Mouse (Mus musculus) MEL-GATA-1-ER (cell line): ENCODE data around the gene Stat5a.

Experiments used
- DNase-seq: peaks from one replicate; pipeline ENCODE4 v3.0.0-alpha.2; 2012; ENCODE audit warnings: low read depth; ENCODE audit errors: extremely low read depth

Gene Stat5a

DNA sequence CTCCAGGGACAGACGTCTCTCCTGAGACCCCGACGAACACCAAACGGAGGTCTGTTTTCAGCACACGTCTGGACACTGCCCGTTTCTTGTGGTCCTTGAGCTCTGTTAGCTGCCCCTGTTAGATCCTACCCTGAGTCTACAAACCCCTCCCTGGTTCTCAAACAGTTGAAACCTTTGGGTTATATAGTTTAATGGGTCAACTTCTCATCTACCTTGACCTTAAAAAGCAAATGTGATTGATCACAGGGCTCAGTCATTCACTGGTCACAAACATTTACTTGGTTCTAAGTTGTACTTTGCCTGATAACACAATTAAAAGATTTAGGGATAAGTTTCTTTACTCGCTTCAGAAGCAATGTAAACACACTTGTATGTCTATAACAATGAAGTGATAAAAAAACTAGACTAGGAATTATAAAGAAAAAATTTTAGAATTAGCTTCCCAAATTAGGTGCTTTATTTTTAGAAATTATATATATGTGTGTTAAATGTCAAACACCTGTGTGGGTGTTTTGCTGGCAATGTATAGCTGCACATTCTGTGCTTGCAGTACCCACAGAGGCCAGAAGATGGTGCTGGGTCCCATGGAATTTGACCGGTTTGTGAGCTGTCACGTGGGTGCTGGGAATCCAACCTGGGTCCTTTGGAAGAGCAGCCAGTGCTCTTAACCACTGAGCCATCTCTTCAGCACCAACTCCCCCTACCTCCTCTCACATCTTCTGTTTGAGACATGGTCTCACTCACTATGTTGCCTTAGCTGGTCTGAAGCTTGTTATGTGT, 22.0 kb upstream of the Stat5a start:
- DNase-seq = no peak

DNA sequence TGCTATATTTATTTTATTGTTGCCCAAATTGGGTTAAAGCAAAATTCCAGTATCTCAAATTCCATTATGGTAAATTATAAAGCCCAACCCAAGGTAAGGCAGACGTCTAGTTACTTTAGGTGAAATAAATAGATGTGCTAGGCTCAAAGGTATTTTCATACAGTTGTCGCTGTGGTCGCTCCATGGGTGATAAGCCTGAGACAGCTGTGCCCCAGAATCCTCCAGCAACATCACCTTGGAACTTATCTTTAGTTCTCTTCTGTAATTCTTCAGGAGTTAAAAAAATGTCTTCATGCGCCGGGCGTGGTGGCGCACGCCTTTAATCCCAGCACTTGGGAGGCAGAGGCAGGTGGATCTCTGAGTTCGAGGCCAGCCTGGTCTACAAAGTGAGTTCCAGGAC, 20.3 kb upstream of the Stat5a start:
- DNase-seq = no peak

DNA sequence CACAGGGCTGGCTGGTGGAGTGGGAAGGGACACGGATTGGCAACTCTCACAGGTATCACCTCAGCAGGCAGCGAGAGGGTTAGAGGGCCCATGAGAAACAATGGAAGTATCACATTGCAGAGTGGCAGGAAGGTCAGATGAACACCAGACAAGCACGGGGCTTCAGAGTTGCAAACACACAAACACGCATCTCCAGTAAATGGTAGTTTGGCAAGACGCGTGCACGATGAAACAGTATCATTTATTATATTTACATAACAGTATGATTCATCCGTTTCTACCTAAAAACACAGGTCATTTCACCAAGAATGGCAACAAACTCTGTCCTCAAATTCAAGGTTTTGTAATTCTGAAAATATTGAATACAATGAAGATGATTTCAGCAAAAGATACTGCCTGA, 19.6 kb upstream of the Stat5a start:
- DNase-seq = no peak

DNA sequence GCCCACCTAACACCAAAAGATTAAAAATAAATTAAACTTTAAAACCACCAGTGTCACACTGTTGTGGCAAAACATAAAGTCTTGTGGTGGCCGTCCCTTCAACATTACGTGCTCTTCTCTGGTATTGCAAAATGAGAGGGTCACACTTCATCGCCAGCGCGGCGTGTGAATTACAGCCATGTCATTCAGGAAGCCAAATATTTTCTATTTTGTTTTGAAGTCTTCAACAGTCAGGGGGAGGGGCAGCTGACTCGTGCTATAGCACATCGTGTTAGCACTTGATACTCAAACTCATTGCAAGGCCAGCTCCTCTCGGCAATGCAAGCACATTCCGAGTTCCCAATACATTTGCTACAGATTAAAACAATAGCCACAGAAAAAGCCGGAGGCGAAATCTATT, 18.3 kb upstream of the Stat5a start:
- no peak for DNase-seq

DNA sequence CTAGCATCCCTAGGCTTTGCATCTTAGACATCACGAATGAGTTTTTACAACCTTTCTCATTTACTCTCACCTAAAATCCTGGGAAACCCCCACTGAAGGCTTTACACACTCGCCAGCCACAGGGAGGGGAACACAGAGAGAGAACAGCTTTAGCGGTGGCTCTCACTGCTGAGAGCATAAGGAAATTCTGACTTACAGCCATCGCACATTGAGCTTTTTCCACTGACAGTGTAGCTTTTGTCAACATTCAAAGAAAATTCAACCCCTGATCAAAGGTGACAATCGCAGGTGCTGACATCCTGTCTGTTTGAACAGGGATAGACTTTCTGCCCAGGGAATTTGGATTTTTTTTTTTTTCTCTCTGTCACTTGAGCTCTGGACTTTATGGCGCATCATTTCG, 17.1 kb upstream of the Stat5a start:
- no peak for DNase-seq

DNA sequence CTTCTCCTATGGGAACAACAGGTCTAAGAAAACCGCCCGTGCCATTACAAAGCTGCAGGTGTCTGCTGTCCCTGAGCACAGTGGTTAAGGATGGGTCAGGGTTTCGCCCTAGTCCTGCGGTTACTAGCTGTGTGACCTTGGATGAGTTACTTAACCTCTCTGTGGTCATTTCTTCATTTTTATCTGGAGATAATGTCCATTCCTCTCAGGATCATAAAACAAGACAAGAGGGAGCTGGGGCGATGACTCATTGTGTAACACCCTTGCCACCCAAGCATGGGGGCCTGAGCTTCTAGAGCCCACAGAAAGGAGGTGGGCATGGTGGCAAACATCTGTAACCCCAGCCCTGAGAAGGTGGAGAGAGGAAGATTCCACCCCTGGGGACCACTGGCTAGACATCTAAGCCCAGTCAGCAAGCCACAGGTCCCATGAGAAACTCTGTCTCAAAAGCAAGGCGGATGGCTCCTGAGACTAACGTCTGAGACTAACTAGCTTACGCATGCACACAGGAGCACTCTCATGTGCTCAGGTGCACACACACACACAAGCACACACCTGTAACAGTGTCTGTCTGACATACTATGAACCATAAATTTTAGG, 16.0 kb upstream of the Stat5a start:
- DNase-seq = no peak

DNA sequence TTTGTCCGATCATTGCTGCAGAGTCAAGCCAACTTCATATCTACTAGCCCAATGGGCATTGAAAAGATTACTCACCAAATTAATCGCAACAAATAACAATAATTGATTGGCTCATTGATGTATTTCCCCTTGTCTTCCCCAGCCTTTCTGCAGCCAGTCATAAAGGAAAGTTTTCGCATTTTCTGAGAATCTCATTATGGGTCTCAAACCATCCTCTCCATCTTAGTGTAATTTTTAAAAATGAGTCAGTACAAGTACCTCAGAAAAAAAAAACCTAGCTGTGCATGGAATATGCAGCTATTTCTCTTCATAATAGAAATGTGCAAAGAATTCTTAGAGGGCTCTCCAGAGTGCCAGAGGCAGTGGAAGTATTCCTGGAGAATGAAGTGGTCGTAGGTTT, 15.0 kb upstream of the Stat5a start:
- no peak for DNase-seq

GRCm38 (mm10) chr11:100845793-100846192, 13.4 kb upstream of the Stat5a start:
- no peak for DNase-seq

GRCm38 (mm10) chr11:100847572-100847971, 11.6 kb upstream of the Stat5a start:
- no peak for DNase-seq

GRCm38 (mm10) chr11:100848080-100848479, 11.1 kb upstream of the Stat5a start:
- DNase-seq = no peak

- no peak for DNase-seq
Measured at GRCm38 (mm10) chr11:100848789-100849379, 10.3 kb upstream of the Stat5a start.

DNA sequence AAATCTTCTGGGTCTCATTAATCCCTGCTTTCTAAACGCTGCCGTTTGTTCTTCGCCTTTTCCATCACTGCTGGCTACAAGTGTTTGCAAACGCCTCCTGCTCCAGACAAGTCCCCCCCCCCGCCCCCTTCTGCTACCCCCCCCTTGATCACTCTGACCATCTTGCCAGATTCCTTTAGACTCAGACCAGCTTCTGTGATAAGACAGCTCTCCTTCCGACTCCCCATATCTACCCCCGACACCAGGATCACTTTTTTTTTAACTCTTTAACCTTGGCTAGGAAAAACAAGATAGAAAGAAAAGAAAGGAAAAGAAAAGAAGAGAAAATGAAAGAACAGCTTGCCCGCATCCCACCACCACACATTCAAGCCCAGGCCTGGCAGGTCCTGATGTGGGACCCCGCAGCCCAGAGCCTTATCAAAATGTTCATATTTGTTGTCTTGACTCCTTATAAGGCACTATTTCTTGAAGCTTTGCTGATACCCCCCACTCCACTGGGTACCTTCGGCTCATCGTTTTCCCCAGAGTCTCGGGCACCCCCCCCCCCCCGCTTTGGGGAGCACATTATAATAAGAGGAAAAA, 9.6 kb upstream of the Stat5a start:
- no peak for DNase-seq

DNA sequence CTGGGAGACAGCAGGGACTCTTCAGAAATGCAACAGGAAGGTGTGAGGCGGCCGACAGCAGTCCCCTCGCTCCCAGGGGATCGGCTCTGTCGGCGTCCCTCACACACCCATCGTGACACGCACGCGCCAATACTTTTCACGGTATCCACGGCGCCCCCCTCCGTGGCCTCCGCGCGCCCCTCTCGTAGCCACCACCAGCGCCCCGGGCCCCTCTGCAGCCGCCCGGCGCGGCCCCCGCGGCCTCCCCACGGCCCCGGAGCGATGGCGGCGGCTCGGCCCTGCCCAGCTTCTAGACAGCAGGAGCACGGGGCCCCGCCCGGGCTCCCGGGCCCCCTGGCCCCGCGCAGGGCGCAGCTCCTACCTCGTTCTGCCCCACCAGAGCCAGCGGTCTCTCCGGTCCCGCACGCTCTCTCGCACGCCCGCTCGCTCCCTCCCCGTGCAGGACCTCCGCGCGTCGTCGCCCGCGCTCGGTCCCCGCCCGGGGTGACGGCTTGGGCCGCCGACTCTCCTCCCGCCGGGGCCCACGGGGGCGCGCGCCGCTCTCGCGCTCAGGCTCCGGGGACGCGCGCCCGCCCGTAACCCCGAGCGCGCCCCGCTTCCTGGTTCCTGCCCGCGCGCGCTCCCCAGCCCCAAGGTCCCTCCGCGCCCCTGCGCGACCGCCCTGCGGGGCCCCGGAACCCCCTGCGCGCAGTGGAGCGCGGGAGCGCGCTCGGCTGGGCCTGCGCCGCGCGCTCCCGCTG, 8.9 kb upstream of the Stat5a start, which contains the start of gene Stat5b:
Gene Stat5b (minus strand): TSS at position 687 of the 740 bp plus-strand sequence.
- DNase-seq = no peak

- DNase-seq = no peak
Measured at GRCm38 (mm10) chr11:100850778-100851528, 8.2 kb upstream of the Stat5a start.

GRCm38 (mm10) chr11:100852088-100852487, 7.1 kb upstream of the Stat5a start:
- DNase-seq = no peak

DNA sequence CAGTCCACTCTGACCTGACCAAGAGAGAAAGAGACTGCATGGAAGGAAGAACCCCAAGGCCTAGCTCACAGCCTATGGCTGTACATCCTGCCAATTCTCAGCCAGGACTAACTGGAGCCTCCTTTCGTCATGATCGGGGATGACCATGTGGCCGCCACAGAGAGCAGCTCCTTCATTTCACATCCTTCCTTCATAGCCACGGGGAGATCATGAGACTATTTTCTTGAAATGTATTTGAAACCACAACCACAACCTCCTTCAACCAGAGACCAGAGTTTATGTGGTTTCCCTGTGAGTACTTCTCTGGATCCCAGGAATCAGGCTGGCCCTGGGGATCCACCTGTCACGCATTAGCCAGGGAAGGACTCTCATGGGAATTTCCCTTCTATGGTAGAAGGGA, 6.1 kb upstream of the Stat5a start:
- no peak for DNase-seq

DNA sequence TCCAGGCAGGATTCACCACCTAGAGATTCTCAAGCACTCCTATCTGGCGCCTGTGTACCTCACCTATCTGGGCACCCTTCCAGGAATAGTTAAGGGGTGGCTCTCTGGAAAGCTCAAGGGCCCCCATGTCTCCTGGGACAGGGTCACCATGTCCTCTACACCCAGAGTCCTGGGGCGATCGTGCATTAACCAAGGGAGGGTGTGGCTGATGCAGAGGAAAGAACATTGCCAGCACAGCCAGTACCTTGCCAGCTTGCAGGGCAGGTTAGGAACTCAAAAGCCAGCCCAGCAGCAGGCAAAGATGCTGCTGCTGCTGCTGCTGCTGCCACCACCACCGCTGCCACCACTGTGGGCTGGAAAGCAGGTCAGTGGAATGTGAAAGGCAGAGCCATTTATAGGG, 4.9 kb upstream of the Stat5a start:
- DNase-seq = no peak

DNA sequence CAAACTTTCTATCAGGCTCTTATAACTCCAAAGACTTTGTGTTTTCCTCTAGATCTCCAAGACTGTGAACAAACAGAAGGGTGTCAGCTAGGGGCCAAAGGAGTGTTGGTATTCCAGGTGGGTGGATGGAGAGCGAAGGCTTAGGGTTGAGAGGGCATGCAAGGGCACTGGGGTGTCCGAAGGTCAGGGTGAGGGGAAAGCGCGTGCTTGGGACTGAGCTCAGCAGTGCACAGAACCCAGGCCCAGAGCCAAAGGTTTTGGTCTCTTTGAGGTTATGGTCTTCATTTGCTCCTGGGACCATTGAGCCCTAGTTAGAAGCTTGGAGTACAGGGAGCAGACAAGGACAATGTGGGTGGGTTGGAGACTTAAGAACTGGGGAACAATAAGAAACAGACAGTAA, 4.0 kb upstream of the Stat5a start:
- no peak for DNase-seq

GRCm38 (mm10) chr11:100857960-100858359, 1.2 kb upstream of the Stat5a start:
- no peak for DNase-seq

DNA sequence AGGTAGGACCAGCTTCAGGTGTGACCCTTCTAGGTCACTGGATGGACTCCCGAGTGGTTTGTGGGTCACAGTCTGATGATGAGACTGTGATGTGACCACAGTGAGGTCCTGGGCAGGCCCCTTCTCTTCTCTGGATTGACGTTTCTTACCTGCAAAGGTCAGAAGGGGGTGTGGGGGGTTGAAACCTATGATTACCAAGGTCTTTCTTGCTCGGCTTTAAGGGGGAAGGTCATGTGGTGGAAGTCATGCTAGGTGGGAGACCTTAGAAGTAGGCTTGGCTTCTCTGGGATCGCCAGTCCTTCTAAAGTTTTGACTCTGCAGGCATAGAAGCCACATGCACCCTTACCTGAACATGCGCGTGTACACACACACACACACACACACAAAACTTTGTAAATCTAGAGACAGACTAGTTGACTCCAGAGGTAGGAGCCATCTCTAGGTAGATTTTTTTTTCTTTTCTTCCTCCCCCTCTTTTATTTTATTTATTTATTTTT, 476 bp downstream of the Stat5a start:
- no peak for DNase-seq
